Mouse (Mus musculus): ENCODE measurements around the gene Gipc2. TPM values are rescaled to one million over a fixed set of nuclear protein-coding genes. Genes with fewer than 3 reads are reported as not detected.

Gene Gipc2
- polyA plus RNA-seq, 1 experiment from 2014 or later, result 15.2 TPM

DNA sequence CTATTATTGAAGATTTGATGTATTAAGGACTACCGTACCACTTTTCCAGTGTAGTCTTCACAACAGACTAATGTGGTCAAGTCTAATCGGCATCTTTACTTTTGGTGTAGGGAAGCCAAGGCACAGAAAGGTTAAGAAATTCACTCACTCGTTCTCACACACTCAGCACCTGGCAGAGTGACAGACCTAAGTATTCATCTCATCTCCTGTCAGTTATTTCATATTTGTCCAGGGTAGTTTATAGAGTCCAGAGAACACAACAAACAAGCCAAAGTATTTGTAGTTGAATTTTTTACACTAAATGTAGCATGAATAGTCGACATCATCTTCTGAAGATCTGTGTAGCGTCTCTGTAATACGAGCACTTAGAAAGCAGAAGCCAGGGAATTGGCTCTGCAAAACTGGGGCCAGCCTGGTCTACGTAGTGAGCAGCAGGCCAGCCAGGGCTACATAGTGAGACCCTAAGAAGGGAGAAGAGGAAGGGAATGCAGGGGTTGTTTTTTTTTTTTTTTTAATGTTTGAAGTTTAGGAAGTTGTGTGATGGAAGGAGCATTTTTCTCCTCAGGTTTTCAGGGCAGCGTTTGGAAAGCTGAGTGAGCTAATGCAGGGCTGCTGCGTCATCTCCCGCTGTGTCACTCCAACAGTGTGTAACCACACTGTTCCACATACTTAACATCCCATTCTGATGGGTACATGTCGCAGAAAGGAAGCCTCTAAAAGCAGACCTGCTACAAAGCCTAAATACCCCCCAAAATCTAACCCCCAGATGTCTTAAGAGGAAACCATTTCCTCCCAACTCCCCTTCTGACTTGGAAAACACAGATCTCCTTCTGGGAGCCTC is 44.6 kb downstream of the Gipc2 start:
- WGBS, result 86% methylated on average over 11 of the region's 11 CpGs
- Histone ChIP-seq H3K27ac (ENCODE audit: low read depth, low read length) (no peak overlapping the region), H3K4me1 (ENCODE audit: control insufficient read depth, insufficient read depth, low read length) (no peaks in the 10 kb centered on the region), H3K9ac (replicated peaks; ENCODE audit: low read depth, low read length) (no peak overlapping the region), H3K4me3 (ENCODE audit: low read depth, low read length) (no peak overlapping the region), H3K9me3 (ENCODE audit: control insufficient read depth, low read length) (no peaks in the 10 kb centered on the region), H3K4me2 (ENCODE audit: low read depth, low read length) (no peak overlapping the region), H3K27me3 (ENCODE audit: control insufficient read depth, insufficient read depth, low read length) (no peaks in the 10 kb centered on the region), H3K36me3 (ENCODE audit: control insufficient read depth, insufficient read depth, low read length) (no peaks in the 10 kb centered on the region)
- no peak for ATAC-seq (ENCODE audit: low read depth)

DNA sequence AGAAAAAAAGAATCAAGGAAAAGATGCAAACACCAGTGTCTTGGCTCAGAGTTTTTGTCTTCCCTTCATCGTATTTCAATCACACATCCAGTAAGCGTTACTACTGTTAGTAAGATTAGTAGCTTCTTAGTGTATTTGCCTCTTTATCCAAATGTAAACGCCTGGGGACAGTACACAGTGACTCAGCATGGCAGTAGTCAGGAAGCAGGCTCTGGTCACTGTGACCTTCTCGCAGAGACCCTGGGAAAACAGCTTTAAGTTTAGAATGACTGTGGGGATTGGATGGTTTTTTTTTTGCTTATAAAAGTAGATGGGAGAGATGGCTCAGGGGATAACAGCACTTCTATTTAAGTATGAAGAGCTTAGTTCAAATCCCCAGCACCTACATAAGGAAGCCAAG is 46.0 kb downstream of the Gipc2 start:
- H3K27ac ChIP-seq (ENCODE audit: low read depth, low read length), result no peak overlapping the region
- H3K4me3 ChIP-seq (ENCODE audit: low read depth, low read length), result no peak overlapping the region
- no peaks in the 10 kb centered on the region for H3K4me1 ChIP-seq (ENCODE audit: control insufficient read depth, insufficient read depth, low read length)
- H3K36me3 ChIP-seq (ENCODE audit: control insufficient read depth, insufficient read depth, low read length), result no peaks in the 10 kb centered on the region
- ATAC-seq (ENCODE audit: low read depth), result no peak
- no peaks in the 10 kb centered on the region for H3K9me3 ChIP-seq (ENCODE audit: control insufficient read depth, low read length)
- no peak overlapping the region for H3K4me2 ChIP-seq (ENCODE audit: low read depth, low read length)
- WGBS, result 67% methylated on average over 4 of the region's 4 CpGs
- no peak overlapping the region for H3K9ac ChIP-seq (replicated peaks; ENCODE audit: low read depth, low read length)
- H3K27me3 ChIP-seq (ENCODE audit: control insufficient read depth, insufficient read depth, low read length), result no peaks in the 10 kb centered on the region

DNA sequence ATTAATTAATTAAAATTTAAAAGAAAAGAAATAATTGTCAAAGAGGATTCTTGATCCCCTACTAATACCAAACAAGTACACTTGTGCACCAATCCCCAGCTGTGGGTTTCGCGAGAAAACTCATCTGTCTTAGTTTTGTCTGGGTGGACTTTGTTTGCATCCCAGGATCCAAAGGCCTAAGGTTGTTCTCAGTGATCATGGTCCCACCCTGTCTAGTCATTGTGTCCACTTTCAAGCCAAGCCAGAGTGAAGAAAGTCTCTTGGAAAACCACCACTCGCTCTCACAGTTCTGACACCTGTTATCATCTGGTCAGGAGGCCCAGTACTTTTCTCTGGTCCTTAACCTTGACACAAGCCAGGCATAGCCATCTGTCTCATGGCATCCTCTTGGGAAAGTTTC is 48.1 kb downstream of the Gipc2 start:
- Histone ChIP-seq H3K27me3 (ENCODE audit: control insufficient read depth, insufficient read depth, low read length) (no peaks in the 10 kb centered on the region), H3K9me3 (ENCODE audit: control insufficient read depth, low read length) (no peaks in the 10 kb centered on the region), H3K36me3 (ENCODE audit: control insufficient read depth, insufficient read depth, low read length) (no peaks in the 10 kb centered on the region), H3K4me2 (ENCODE audit: low read depth, low read length) (no peak overlapping the region), H3K4me3 (ENCODE audit: low read depth, low read length) (no peak overlapping the region), H3K4me1 (ENCODE audit: control insufficient read depth, insufficient read depth, low read length) (no peaks in the 10 kb centered on the region), H3K9ac (replicated peaks; ENCODE audit: low read depth, low read length) (no peak overlapping the region), H3K27ac (ENCODE audit: low read depth, low read length) (no peak overlapping the region)
- 94% methylated on average over 3 of the region's 3 CpGs for WGBS
- no peak for ATAC-seq (ENCODE audit: low read depth)

DNA sequence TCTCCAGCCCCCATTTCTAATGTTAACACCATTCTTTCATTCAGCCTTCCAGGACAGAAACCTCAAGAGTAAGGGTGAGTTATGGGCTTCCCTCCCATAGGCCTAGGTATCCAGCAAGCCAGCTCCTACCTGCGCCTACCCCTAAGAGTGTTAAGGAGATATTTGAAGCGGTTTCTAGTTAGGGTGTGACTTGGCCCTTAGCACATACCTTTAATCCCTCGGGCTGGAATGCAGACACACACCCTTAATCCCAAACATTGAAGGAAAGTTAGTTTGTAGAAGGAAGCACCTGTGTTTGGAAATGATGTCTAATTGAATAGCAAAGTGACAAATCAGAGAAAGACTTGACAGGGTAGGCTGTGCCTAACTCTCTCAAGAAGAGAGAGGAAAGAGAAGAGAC is 49.9 kb downstream of the Gipc2 start:
- H3K9ac ChIP-seq (replicated peaks; ENCODE audit: low read depth, low read length), result no peak overlapping the region
- H3K4me1 ChIP-seq (ENCODE audit: control insufficient read depth, insufficient read depth, low read length), result no peaks in the 10 kb centered on the region
- no peak overlapping the region for H3K27ac ChIP-seq (ENCODE audit: low read depth, low read length)
- no peak overlapping the region for H3K4me2 ChIP-seq (ENCODE audit: low read depth, low read length)
- no peak for ATAC-seq (ENCODE audit: low read depth)
- no peak overlapping the region for H3K4me3 ChIP-seq (ENCODE audit: low read depth, low read length)
- no peaks in the 10 kb centered on the region for H3K27me3 ChIP-seq (ENCODE audit: control insufficient read depth, insufficient read depth, low read length)
- H3K36me3 ChIP-seq (ENCODE audit: control insufficient read depth, insufficient read depth, low read length), result no peaks in the 10 kb centered on the region
- WGBS, result 95% methylated on average over 3 of the region's 3 CpGs
- H3K9me3 ChIP-seq (ENCODE audit: control insufficient read depth, low read length), result no peaks in the 10 kb centered on the region

DNA sequence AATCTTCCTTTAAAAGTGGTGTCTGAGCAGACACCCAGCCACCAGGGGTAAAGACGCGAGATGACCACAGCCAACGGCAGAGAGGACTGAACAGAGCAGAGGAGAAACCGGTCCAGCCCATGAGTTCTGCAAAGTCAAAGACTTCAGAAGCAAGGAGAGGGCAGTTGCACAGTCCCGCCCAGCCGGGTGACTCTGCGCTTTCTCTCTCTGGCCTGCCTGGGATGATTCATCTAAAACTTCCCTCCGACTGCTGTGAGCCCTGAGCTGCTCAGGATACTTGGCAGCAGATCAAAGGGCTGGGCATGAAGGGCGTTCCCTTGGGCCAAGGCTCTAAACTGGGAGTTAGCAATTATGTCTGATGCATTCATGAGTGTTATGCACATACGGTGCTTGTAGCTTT is 51.2 kb downstream of the Gipc2 start:
- H3K27ac ChIP-seq (ENCODE audit: low read depth, low read length), result no peak overlapping the region
- peak; percentile 57; the same call in 1 of the 2 replicates for ATAC-seq (ENCODE audit: low read depth)
- H3K9ac ChIP-seq (replicated peaks; ENCODE audit: low read depth, low read length), result no peak overlapping the region
- no peaks in the 10 kb centered on the region for H3K4me1 ChIP-seq (ENCODE audit: control insufficient read depth, insufficient read depth, low read length)
- no peaks in the 10 kb centered on the region for H3K36me3 ChIP-seq (ENCODE audit: control insufficient read depth, insufficient read depth, low read length)
- WGBS, result 27% methylated on average over 10 of the region's 10 CpGs
- no peaks in the 10 kb centered on the region for H3K27me3 ChIP-seq (ENCODE audit: control insufficient read depth, insufficient read depth, low read length)
- H3K9me3 ChIP-seq (ENCODE audit: control insufficient read depth, low read length), result no peaks in the 10 kb centered on the region
- H3K4me2 ChIP-seq (ENCODE audit: low read depth, low read length), result no peak overlapping the region
- H3K4me3 ChIP-seq (ENCODE audit: low read depth, low read length), result no peak overlapping the region

DNA sequence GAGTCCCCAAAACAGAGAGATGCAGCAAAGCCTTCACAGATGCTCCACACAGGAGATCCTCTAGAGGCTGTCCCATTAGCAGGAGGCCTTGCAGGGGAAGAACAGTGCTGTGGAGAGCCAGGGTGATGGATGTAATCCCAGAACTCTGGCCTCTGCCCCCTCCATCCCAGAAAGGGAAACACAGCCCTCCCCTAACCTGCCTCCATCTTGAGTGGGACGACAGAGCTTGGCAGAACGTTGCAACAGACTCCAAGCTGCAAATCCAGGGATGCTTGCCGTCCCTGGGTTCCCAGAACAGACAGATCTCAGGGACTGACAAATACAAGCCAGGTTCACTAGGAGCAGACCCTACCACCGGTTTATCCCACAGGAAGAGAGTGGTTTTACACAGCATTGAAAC is 51.8 kb downstream of the Gipc2 start:
- Histone ChIP-seq H3K27me3 (ENCODE audit: control insufficient read depth, insufficient read depth, low read length) (no peaks in the 10 kb centered on the region), H3K9ac (replicated peaks; ENCODE audit: low read depth, low read length) (no peak overlapping the region), H3K27ac (ENCODE audit: low read depth, low read length) (no peak overlapping the region), H3K36me3 (ENCODE audit: control insufficient read depth, insufficient read depth, low read length) (no peaks in the 10 kb centered on the region), H3K9me3 (ENCODE audit: control insufficient read depth, low read length) (no peaks in the 10 kb centered on the region), H3K4me3 (ENCODE audit: low read depth, low read length) (no peak overlapping the region), H3K4me2 (ENCODE audit: low read depth, low read length) (no peak overlapping the region), H3K4me1 (ENCODE audit: control insufficient read depth, insufficient read depth, low read length) (no peaks in the 10 kb centered on the region)
- WGBS, result 73% methylated on average over 4 of the region's 4 CpGs
- no peak for ATAC-seq (ENCODE audit: low read depth)

DNA sequence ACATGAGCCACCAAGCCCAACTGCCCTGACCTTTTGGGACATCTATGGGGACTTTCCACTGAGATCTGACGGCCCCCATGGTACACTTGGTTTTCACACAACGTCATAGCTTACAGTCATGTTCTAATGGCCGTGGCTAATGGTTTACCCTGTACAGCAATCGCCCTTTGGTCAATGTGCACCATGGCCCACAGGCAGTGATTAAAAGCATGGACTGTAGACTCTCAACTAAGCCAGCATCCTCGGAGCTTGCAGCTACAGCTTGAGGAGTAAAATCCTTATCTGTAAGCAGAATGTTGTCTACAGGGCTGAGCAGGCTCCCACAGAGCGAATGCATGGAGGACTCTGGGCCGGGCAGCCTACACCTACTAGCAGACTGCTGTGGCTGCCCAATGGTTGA is 52.5 kb downstream of the Gipc2 start:
- no peaks in the 10 kb centered on the region for H3K9me3 ChIP-seq (ENCODE audit: control insufficient read depth, low read length)
- WGBS, result 81% methylated on average over 7 of the region's 7 CpGs
- ATAC-seq (ENCODE audit: low read depth), result no peak
- no peak overlapping the region for H3K9ac ChIP-seq (replicated peaks; ENCODE audit: low read depth, low read length)
- H3K4me2 ChIP-seq (ENCODE audit: low read depth, low read length), result no peak overlapping the region
- H3K4me3 ChIP-seq (ENCODE audit: low read depth, low read length), result no peak overlapping the region
- no peak overlapping the region for H3K27ac ChIP-seq (ENCODE audit: low read depth, low read length)
- H3K4me1 ChIP-seq (ENCODE audit: control insufficient read depth, insufficient read depth, low read length), result no peaks in the 10 kb centered on the region
- no peaks in the 10 kb centered on the region for H3K36me3 ChIP-seq (ENCODE audit: control insufficient read depth, insufficient read depth, low read length)
- H3K27me3 ChIP-seq (ENCODE audit: control insufficient read depth, insufficient read depth, low read length), result no peaks in the 10 kb centered on the region

DNA sequence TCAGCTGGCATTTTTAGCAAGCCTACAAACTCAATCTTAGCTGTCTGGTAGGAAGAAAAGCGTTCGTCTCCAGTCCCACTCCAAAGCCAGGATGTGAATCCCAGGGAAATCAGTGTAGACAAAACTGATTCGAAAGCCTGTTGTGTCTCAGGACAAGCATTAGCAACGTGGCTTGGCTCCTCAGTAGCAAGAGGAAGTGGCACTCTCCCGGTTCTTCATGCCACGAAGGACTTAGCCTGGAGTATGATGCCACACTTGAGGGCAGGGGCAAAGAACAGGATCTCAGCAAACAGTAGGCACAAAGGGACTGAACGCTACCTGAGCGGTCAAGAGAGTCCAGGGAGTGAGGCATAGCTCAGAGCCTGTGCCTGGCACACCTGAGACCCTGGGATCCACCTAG is 53.4 kb downstream of the Gipc2 start:
- Histone ChIP-seq H3K9ac (replicated peaks; ENCODE audit: low read depth, low read length) (no peak overlapping the region), H3K4me2 (ENCODE audit: low read depth, low read length) (no peak overlapping the region), H3K4me3 (ENCODE audit: low read depth, low read length) (no peak overlapping the region), H3K9me3 (ENCODE audit: control insufficient read depth, low read length) (no peaks in the 10 kb centered on the region), H3K27ac (ENCODE audit: low read depth, low read length) (no peak overlapping the region), H3K27me3 (ENCODE audit: control insufficient read depth, insufficient read depth, low read length) (no peaks in the 10 kb centered on the region), H3K4me1 (ENCODE audit: control insufficient read depth, insufficient read depth, low read length) (no peaks in the 10 kb centered on the region), H3K36me3 (ENCODE audit: control insufficient read depth, insufficient read depth, low read length) (no peaks in the 10 kb centered on the region)
- no peak for ATAC-seq (ENCODE audit: low read depth)
- WGBS, result 88% methylated on average over 8 of the region's 8 CpGs

DNA sequence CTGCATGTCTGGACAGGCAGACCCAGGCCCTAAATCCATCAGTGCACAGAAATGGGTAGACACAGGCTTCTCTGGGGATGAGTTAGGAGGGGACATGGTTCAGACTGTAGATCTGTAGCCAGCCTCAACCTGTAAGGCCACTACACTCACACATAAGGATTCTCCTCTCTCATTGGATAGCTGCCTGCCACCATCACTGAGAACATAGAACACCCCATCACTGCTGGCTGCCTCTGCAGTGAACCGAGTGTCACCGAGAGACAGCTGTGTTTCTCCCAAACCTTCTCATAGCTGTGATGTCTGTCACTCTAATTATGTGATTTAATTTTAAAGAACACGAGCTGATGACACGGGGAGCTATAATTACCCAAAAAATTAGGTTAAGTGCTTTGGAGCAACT is 54.5 kb downstream of the Gipc2 start:
- no peaks in the 10 kb centered on the region for H3K27me3 ChIP-seq (ENCODE audit: control insufficient read depth, insufficient read depth, low read length)
- no peak overlapping the region for H3K4me2 ChIP-seq (ENCODE audit: low read depth, low read length)
- no peaks in the 10 kb centered on the region for H3K9me3 ChIP-seq (ENCODE audit: control insufficient read depth, low read length)
- no peak overlapping the region for H3K9ac ChIP-seq (replicated peaks; ENCODE audit: low read depth, low read length)
- H3K4me1 ChIP-seq (ENCODE audit: control insufficient read depth, insufficient read depth, low read length), result peaks cover 3% of the 10 kb centered on the region; the same call in 1 of the 2 replicates
- WGBS, result 83% methylated on average over 4 of the region's 4 CpGs
- H3K36me3 ChIP-seq (ENCODE audit: control insufficient read depth, insufficient read depth, low read length), result no peaks in the 10 kb centered on the region
- ATAC-seq (ENCODE audit: low read depth), result no peak
- H3K27ac ChIP-seq (ENCODE audit: low read depth, low read length), result no peak overlapping the region
- no peak overlapping the region for H3K4me3 ChIP-seq (ENCODE audit: low read depth, low read length)

All from neural tube, embryonic 14.5 days (tissue).